Mouse (Mus musculus) neural tube, embryonic 10.5 days (tissue): ENCODE measurements around the gene Ntrk3.

Source experiments
- DNase-seq: peaks from one replicate; pipeline ENCODE4 v3.0.0-alpha.2; 2017; ENCODE audit warnings: low spot score; ENCODE audit errors: extremely low spot score

The Ntrk3 gene

DNA sequence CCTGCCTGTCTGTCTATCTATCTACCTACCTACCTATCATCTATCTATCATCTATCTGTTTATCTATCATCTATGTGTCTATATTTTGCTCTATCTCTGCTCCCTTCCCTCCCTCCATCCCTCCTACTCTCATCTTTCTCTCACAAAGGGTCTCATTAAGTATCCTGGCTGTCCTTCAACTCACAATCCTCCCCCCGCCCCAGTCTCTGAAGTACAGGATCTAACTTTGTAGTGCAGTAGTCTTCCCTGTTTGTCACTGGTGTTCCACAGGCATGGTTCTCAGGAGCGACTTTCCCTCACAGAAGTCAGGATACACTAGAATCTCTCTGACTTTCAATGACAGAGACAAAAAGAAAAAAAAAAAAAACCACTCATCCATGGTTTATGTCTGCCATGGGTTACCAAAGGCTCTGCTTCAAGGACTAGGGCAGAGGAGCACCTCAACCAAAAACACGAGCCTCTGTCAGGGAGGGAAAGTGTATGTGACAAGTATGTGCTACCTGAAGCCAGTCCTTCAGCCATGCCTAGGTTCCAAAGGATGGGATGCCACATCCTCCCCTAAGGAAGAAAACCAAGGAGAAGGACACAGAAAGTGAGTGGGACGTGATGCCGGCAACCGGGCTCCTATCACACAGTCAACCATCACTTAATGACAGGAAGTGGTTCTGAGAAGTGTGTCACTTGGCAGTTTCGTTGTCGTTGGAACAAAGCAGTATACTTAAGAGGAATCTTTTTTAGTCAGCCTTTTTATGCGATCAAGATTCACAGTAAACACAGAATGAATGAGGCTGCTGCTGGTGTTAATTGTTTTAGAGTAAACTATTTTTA is 16.6 kb downstream of the Ntrk3 start:
- no peak for DNase-seq

DNA sequence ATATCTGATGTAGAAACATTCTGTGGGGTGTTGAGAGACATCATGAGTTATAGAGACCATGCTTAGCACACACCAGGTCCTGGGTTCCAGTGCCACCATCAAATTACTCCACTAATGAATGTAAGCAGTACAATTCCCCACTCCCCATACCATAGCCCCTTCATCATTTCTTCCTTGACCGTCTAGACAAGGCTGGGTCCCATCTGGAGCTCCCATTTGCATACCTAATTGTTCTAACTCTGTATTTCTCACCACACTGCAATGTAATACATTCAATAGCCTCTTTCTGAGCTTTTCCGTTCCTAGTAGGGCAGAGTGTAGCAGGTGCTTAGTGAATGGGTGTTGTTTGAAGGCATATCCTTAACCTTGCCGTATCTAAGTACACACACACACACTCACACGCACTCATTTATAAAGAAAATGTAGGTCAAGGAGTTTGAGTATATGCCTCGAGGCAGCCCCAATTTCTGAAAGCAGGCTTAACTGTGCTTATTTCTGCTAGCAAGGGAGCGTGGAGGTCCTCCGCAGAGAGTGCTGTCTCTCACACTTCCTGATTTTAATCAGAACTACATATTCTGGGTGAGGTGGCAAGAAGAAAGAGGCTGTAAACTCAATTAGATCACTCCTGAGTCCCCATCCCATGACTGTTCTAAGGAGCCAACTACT is 17.9 kb downstream of the Ntrk3 start:
- DNase-seq = no peak

- no peak for DNase-seq
These were observed 18.7 kb downstream of the Ntrk3 start for GRCm38 (mm10) chr7:78719117-78719516.

DNA sequence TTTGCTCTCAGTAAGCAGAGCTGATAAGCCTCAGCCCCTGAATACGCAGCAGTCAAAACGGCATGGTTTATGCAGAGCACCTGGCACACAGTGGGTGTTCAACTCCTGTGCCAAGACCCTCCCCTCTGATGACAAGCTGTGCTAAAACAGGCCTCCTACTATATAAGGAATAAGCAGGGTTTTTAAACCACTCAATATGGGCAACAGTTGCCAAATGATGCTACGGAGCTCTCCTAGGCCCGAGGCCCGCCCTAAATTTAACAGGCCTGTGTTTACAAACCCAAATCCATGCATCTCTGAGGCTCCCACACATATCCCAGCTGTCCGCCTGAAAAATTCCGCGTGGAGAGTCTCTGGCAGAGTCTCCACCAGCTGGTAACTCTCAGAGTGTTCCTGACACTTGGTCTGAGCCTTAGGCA is 19.6 kb downstream of the Ntrk3 start:
- no peak for DNase-seq

DNA sequence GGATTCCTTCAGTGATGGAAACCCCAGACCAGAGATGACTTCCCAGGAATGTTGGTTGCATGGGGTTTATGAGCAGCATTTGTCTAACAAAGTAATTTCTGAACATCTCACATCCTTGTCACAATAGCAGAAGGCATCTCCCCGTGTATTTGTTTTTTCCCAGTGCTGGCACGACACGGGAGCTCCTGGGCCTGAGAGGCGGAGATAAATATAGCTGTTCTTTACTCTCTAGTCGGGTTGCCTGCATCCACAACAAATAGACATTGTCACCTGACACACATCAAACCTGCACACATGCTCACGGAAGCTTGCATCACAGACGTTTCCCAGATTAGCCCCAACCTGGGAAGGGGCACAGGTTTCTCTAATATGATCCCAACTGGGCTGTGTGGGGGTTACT is 30.1 kb downstream of the Ntrk3 start:
- DNase-seq = no peak

- no peak for DNase-seq
These were observed 30.7 kb downstream of the Ntrk3 start for GRCm38 (mm10) chr7:78707122-78707521.

DNA sequence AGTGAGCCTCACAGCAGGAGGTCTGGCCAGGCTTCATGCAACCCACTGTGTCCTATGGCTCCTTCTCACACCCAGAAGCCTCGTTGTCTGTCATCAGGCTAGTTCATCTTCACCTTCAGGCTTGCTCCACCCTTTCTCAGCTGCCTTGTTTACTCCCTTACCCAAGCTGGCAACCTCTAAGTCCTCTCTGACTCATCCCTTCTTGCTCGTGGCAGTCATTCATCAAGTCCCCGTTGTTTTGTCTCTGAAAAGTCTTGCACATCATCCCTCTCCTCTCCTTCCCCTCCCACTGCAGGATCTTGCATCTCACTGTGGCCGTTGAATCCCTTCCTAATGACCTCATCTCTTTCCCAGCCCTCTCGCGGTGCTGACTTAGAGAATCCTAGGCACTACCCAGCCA is 35.1 kb downstream of the Ntrk3 start:
- DNase-seq = no peak

DNA sequence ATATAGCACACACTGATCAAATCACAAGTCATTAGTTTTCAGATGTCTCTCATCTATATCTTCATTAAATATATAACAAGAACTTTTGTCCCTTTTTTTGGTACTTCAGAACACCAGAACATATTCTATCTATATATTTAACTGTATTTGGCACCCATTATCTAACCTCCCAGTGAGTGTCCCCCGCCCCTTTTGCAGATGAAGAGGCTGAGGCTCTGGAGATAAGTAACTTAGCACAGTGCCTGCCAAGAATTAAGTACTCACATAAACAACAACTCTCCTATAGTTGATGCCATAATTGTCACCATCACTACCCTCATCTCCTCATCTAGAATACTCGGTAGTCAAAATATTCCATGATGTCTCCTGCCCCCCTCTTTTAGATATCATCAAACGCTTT is 42.6 kb downstream of the Ntrk3 start:
- no peak for DNase-seq

GRCm38 (mm10) chr7:78693148-78693547 is 44.7 kb downstream of the Ntrk3 start:
- no peak for DNase-seq

GRCm38 (mm10) chr7:78690956-78691355 is 46.9 kb downstream of the Ntrk3 start:
- no peak for DNase-seq

GRCm38 (mm10) chr7:78684943-78685342 is 52.9 kb downstream of the Ntrk3 start:
- no peak for DNase-seq

- DNase-seq = no peak
These were observed 56.9 kb downstream of the Ntrk3 start for GRCm38 (mm10) chr7:78680871-78681270.

GRCm38 (mm10) chr7:78669407-78669806 is 68.4 kb downstream of the Ntrk3 start:
- no peak for DNase-seq

GRCm38 (mm10) chr7:78668916-78669315 is 68.9 kb downstream of the Ntrk3 start:
- no peak for DNase-seq

GRCm38 (mm10) chr7:78668003-78668635 is 69.7 kb downstream of the Ntrk3 start:
- DNase-seq = no peak

DNA sequence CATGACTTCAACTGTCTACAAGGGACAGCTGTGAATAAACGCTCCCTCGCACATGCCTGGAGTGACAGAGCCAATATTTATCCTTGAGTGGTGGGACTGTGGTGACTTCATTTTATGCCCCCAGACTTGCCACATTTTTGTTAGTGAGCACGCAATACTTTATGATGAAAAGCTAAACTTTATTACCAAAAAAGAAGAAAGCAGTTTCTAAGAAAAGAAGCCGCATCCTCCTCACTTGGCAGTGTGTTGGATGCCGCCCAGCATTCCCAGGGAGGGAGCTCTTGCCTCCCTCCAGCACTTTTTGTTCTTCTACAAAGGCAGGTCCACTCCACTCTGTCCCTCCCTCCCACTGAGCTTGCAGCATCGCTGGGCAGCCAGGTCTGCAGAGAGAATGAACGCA is 77.0 kb downstream of the Ntrk3 start:
- no peak for DNase-seq

DNA sequence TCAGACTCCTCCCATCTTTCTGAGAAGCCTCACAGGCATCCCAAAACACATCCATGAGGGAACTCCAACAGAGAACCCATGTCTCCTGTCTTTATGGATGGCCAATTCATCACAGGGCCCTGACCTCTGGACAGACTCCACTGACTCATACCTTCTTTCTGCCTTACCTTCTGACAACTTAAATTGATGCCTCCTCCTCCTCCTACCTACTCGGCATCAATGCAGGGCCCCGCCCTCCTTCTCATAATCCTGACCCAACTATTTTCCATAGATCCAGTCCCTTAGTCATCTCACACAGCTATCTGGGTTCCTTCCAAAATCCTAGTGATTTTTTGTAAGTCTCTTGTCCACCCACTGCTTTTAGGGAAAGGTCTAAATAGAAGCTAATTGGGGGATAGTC is 78.0 kb downstream of the Ntrk3 start:
- DNase-seq = no peak

- no peak for DNase-seq
These were observed 79.8 kb downstream of the Ntrk3 start for GRCm38 (mm10) chr7:78658026-78658425.

- no peak for DNase-seq
These were observed 81.6 kb downstream of the Ntrk3 start for GRCm38 (mm10) chr7:78656181-78656580.

DNA sequence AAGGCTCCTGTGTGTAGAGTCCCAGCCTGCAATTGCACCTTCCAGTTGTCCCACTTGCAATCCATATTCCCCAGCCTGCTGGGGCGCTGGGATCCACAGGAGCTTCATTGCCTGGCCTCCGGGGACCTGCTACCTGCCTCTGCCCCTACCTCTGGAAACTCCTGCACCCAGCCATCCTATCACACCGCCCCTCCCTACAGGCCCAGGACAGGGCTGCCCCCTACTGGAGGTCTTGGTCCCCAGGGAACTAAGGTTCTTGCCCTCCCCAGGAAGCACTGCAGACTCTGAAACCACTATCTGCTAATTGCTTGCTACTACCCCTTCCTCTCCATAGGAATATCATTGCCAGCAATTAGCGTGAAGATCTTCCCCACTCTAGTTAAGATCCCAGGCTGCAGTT is 84.1 kb downstream of the Ntrk3 start:
- no peak for DNase-seq

- no peak for DNase-seq
These were observed 85.5 kb downstream of the Ntrk3 start for GRCm38 (mm10) chr7:78652296-78652695.

DNA sequence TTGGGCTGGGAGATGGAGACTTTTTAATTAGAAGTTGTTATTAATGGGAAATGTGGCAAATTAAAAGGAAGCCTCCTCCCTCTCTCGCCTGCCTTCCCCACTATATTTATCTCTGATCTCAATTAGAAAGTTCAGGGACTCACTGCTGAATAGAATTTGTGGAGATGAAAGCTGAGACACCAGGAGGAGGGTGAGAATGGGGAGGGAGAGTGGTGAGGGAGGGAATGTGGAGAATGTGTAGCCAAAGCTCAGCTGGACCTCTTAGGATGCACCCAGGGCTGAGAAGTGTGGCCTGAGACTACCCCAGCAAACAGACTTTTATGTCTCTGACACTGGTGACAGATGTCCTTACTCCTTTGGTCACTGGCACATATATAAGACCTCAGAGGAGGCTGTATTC is 86.3 kb downstream of the Ntrk3 start:
- DNase-seq = no peak
